Mouse (Mus musculus): ENCODE measurements at regions not wholly inside any gene's neighbourhood (a gene's known extent, or its start where the extent isn't known, plus 50 kb on each side); places are given as distances from the start of the nearest gene placed in this dataset.

DNA sequence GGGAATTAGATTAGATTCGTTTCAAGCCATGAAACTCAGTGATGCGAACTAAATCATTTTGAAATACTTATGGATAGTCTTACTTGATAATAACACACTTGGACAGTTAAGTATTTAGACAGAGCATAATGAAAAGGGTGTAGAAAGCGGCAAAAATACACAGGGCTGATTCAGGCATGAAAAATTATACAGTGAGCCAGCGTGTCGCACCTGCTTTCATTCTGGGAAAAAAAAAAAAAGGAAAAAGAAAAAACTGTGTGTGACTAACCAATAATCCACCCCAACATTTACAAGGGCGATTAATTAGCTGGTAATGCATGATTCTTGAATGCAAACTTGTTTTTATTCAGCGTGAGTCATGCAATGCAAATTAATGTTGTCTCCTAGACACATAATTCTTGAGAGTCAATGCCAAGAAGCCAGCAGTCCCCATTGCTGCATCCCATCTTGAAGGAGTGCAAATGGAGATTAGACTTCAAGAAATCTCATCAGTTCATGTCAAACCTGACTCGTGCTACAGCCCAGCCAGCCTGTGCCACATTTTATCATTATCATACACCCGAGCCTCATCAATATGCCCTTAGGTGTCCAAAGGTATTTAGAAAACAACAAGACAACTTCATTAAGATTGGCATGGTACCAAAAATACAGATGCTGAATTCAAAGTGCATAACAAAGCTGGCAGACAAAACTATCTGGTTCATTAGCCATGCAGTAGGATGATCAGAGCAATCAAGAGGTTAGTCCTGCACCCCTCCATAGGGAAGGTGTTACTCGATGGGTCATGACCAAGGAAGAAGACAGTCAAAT lies 714.9 kb downstream of the Efnb2 start:
- H3K4me3 ChIP-seq (ENCODE audit: low read length): no peak overlapping the region
- H3K27me3 ChIP-seq (ENCODE audit: control insufficient read depth, insufficient read depth, low read length): no peaks in the 10 kb centered on the region
- H3K4me2 ChIP-seq (replicated peaks; ENCODE audit: low read depth, low read length): no peak overlapping the region
- H3K27ac ChIP-seq (ENCODE audit: low read depth, low read length): no peak overlapping the region
- H3K4me1 ChIP-seq (ENCODE audit: control insufficient read depth, insufficient read depth, low read length): no peaks in the 10 kb centered on the region
- no peaks in the 10 kb centered on the region for H3K36me3 ChIP-seq (ENCODE audit: control insufficient read depth, insufficient read depth, low read length)
- 85% methylated on average over 10 of the region's 10 CpGs for WGBS
- no peak overlapping the region for H3K9ac ChIP-seq (ENCODE audit: low read depth, low read length)
- no peaks in the 10 kb centered on the region for H3K9me3 ChIP-seq (ENCODE audit: control insufficient read depth, low read length)
- ATAC-seq (ENCODE audit: low FRiP score, low TSS enrichment): no peak

DNA sequence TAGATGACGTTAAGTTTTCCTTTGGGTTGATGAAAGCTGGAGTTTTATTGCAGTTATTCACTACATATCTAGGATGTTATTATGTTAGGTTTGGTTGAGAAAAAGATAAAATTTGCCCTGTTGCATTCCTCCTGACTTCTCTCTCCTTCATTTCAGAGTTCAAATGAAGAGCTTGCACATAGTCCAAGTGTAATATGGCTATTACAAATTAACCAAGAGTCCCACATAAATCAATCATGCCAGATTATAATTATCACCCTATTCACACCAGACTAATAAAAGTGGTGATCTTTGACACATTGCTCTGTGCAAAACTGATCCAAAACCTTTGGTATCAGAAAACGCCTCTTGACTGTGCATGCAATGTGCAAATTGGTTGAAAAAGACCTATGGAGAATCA lies 724.4 kb downstream of the Efnb2 start:
- no peak overlapping the region for H3K4me2 ChIP-seq (replicated peaks; ENCODE audit: low read depth, low read length)
- H3K4me1 ChIP-seq (ENCODE audit: control insufficient read depth, insufficient read depth, low read length): no peaks in the 10 kb centered on the region
- H3K27ac ChIP-seq (ENCODE audit: low read depth, low read length): no peak overlapping the region
- H3K9ac ChIP-seq (ENCODE audit: low read depth, low read length): no peak overlapping the region
- ATAC-seq (ENCODE audit: low FRiP score, low TSS enrichment): no peak
- no peak overlapping the region for H3K4me3 ChIP-seq (ENCODE audit: low read length)
- no peaks in the 10 kb centered on the region for H3K36me3 ChIP-seq (ENCODE audit: control insufficient read depth, insufficient read depth, low read length)
- 83% methylated on average over 2 of the region's 2 CpGs for WGBS
- H3K27me3 ChIP-seq (ENCODE audit: control insufficient read depth, insufficient read depth, low read length): no peaks in the 10 kb centered on the region
- H3K9me3 ChIP-seq (ENCODE audit: control insufficient read depth, low read length): no peaks in the 10 kb centered on the region

DNA sequence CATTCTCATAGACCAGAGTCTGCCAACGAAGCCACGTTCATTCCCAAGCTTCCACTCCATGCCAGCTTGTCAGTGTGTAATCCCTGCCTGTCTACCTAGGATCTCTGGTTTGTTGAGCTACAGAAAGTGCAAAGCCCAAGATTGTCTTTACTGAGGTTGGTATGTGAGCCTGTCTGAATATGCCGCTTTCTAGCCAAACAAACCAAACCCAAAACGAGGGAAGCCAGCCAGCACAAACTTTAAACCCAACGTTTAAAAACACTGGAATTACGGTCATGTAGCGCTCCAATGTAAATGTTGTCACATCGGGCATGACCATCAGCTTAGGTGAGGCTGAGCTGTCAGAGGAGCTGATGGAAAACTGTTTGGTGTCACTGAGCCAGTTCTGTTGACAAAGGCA lies 741.6 kb downstream of the Efnb2 start:
- H3K36me3 ChIP-seq (ENCODE audit: control insufficient read depth, insufficient read depth, low read length): no peaks in the 10 kb centered on the region
- no peak overlapping the region for H3K27ac ChIP-seq (ENCODE audit: low read depth, low read length)
- no peak overlapping the region for H3K4me3 ChIP-seq (ENCODE audit: low read length)
- no peak for ATAC-seq (ENCODE audit: low FRiP score, low TSS enrichment)
- no peak overlapping the region for H3K4me2 ChIP-seq (replicated peaks; ENCODE audit: low read depth, low read length)
- WGBS: 72% methylated on average over 8 of the region's 8 CpGs
- H3K4me1 ChIP-seq (ENCODE audit: control insufficient read depth, insufficient read depth, low read length): no peaks in the 10 kb centered on the region
- H3K9ac ChIP-seq (ENCODE audit: low read depth, low read length): no peak overlapping the region
- H3K9me3 ChIP-seq (ENCODE audit: control insufficient read depth, low read length): peaks cover 2% of the 10 kb centered on the region; the same call in 1 of the 2 replicates
- no peaks in the 10 kb centered on the region for H3K27me3 ChIP-seq (ENCODE audit: control insufficient read depth, insufficient read depth, low read length)

DNA sequence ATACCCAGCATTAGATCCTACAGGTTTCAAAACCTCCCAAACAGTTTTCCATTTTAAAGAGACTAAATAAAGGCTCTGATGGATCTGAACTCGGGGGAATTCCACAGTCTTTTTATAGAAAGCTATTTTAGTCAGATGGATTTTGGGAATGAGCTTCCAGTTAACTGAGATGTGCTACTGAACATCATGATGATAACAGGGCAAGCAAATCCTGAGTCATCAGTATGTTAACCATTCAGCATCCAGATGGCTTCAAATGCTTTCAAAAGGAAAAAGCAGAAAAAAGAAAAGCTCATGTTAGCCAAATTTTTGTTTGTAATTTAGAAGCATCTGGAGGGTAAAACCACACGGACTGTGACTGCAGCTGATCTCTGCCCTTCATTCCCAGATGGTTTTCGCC lies 766.7 kb downstream of the Efnb2 start:
- 83% methylated on average over 3 of the region's 3 CpGs for WGBS
- no peaks in the 10 kb centered on the region for H3K4me1 ChIP-seq (ENCODE audit: control insufficient read depth, insufficient read depth, low read length)
- H3K9ac ChIP-seq (ENCODE audit: low read depth, low read length): no peak overlapping the region
- H3K36me3 ChIP-seq (ENCODE audit: control insufficient read depth, insufficient read depth, low read length): no peaks in the 10 kb centered on the region
- no peak overlapping the region for H3K4me2 ChIP-seq (replicated peaks; ENCODE audit: low read depth, low read length)
- no peaks in the 10 kb centered on the region for H3K27me3 ChIP-seq (ENCODE audit: control insufficient read depth, insufficient read depth, low read length)
- H3K4me3 ChIP-seq (ENCODE audit: low read length): no peak overlapping the region
- no peaks in the 10 kb centered on the region for H3K9me3 ChIP-seq (ENCODE audit: control insufficient read depth, low read length)
- ATAC-seq (ENCODE audit: low FRiP score, low TSS enrichment): no peak
- no peak overlapping the region for H3K27ac ChIP-seq (ENCODE audit: low read depth, low read length)

GRCm38 (mm10) chr8:7853169-7853568 lies 807.9 kb downstream of the Efnb2 start:
- Histone ChIP-seq H3K36me3 (ENCODE audit: control insufficient read depth, insufficient read depth, low read length) (no peaks in the 10 kb centered on the region), H3K27me3 (ENCODE audit: control insufficient read depth, insufficient read depth, low read length) (no peaks in the 10 kb centered on the region), H3K4me1 (ENCODE audit: control insufficient read depth, insufficient read depth, low read length) (no peaks in the 10 kb centered on the region), H3K4me2 (replicated peaks; ENCODE audit: low read depth, low read length) (no peak overlapping the region), H3K27ac (ENCODE audit: low read depth, low read length) (no peak overlapping the region), H3K9me3 (ENCODE audit: control insufficient read depth, low read length) (no peaks in the 10 kb centered on the region), H3K9ac (ENCODE audit: low read depth, low read length) (no peak overlapping the region), H3K4me3 (ENCODE audit: low read length) (no peak overlapping the region)
- WGBS: 97% methylated on average over 1 of the region's 1 CpGs
- ATAC-seq (ENCODE audit: low FRiP score, low TSS enrichment): no peak

DNA sequence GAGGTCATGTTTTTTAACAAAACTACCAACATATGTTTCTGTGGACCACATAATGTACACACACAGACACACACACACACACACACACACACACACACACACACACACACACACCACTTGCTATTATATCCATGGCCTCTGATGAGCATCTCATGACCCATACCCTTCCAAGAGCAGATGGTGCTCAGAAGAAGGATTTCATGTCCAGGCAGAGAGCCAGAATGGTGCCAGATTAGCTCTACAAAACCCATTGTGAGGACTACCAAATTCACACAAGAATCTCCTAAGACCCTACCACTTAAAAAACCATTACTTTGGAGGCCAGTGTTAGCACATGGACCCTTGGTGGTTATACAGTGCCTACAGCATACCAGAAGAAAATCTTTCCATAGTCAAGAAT lies 810.5 kb downstream of the Efnb2 start:
- H3K27ac ChIP-seq (ENCODE audit: low read depth, low read length): no peak overlapping the region
- no peaks in the 10 kb centered on the region for H3K27me3 ChIP-seq (ENCODE audit: control insufficient read depth, insufficient read depth, low read length)
- no peaks in the 10 kb centered on the region for H3K36me3 ChIP-seq (ENCODE audit: control insufficient read depth, insufficient read depth, low read length)
- no peak overlapping the region for H3K4me3 ChIP-seq (ENCODE audit: low read length)
- no peak for ATAC-seq (ENCODE audit: low FRiP score, low TSS enrichment)
- H3K4me2 ChIP-seq (replicated peaks; ENCODE audit: low read depth, low read length): no peak overlapping the region
- H3K9me3 ChIP-seq (ENCODE audit: control insufficient read depth, low read length): no peaks in the 10 kb centered on the region
- no peak overlapping the region for H3K9ac ChIP-seq (ENCODE audit: low read depth, low read length)
- no peaks in the 10 kb centered on the region for H3K4me1 ChIP-seq (ENCODE audit: control insufficient read depth, insufficient read depth, low read length)

DNA sequence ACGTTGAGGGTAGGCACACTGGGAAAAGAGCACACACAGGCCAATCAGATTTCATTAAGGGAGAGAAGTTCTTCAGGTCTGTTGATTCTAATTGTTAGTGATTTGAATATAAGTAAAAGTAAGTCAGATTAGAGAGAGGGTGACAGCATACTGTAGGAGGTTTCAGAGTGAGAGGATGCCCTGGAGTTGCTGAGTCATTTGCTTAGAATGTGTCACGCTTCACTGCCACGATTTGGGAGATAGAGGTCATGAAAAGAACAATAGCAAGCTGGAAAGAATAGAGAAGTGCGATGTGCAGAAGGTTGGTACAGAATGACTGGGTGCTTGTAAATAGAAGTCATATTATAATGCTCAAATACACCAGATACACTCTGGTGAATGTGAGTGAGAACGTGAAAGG lies 829.1 kb downstream of the Efnb2 start:
- ATAC-seq (ENCODE audit: low FRiP score, low TSS enrichment): no peak
- no peaks in the 10 kb centered on the region for H3K4me1 ChIP-seq (ENCODE audit: control insufficient read depth, insufficient read depth, low read length)
- H3K4me2 ChIP-seq (replicated peaks; ENCODE audit: low read depth, low read length): no peak overlapping the region
- no peak overlapping the region for H3K27ac ChIP-seq (ENCODE audit: low read depth, low read length)
- H3K36me3 ChIP-seq (ENCODE audit: control insufficient read depth, insufficient read depth, low read length): no peaks in the 10 kb centered on the region
- H3K27me3 ChIP-seq (ENCODE audit: control insufficient read depth, insufficient read depth, low read length): no peaks in the 10 kb centered on the region
- no peak overlapping the region for H3K9ac ChIP-seq (ENCODE audit: low read depth, low read length)
- H3K9me3 ChIP-seq (ENCODE audit: control insufficient read depth, low read length): peaks cover 3% of the 10 kb centered on the region; the same call in 1 of the 2 replicates
- WGBS: 78% methylated on average over 5 of the region's 5 CpGs
- no peak overlapping the region for H3K4me3 ChIP-seq (ENCODE audit: low read length)

DNA sequence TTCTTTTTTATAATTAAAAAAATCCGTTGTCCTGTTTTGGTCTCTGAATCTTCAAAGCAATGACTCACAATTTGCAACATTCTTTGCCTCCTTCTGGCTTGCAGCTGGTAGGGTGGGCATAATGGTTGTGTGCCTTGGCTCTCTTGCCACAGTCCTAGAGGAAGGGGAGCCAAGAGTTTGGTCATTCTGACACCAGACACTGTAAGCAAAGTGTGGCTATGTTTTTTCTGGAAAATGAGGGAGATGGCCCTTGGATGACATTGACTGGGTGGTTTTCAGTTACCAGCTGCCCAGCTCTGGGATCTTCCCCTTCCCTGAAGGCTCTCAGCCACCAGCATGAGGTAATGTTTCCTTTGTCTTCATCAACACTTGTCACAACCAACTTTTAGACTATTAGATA lies 833.2 kb downstream of the Efnb2 start:
- WGBS: 77% methylated on average over 1 of the region's 1 CpGs
- Histone ChIP-seq H3K9ac (ENCODE audit: low read depth, low read length) (no peak overlapping the region), H3K4me2 (replicated peaks; ENCODE audit: low read depth, low read length) (no peak overlapping the region)

DNA sequence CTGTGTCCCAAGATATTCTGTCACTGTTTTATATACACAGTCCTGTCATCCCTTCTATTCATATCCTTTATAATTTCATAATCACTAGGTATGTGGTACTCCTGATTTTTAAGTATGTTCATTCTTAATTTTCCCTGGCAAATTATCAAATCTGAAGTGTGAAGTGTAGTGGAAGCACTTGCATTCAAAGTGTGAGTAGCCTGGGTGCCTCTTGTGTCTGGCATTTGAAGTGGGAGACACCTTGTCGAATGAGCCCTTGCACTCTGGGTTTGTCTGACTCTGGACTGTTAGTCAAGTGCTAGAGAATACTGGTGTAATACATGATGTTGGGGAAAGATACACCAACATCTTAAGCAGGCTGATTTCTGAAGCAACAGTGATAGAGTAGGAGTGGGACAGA lies 852.6 kb downstream of the Efnb2 start:
- no peak overlapping the region for H3K4me2 ChIP-seq (replicated peaks; ENCODE audit: low read depth, low read length)
- no peaks in the 10 kb centered on the region for H3K36me3 ChIP-seq (ENCODE audit: control insufficient read depth, insufficient read depth, low read length)
- H3K9ac ChIP-seq (ENCODE audit: low read depth, low read length): no peak overlapping the region
- ATAC-seq (ENCODE audit: low FRiP score, low TSS enrichment): no peak
- WGBS: 94% methylated on average over 1 of the region's 1 CpGs
- no peaks in the 10 kb centered on the region for H3K27me3 ChIP-seq (ENCODE audit: control insufficient read depth, insufficient read depth, low read length)
- H3K27ac ChIP-seq (ENCODE audit: low read depth, low read length): no peak overlapping the region
- H3K4me3 ChIP-seq (ENCODE audit: low read length): no peak overlapping the region
- H3K4me1 ChIP-seq (ENCODE audit: control insufficient read depth, insufficient read depth, low read length): no peaks in the 10 kb centered on the region
- H3K9me3 ChIP-seq (ENCODE audit: control insufficient read depth, low read length): no peaks in the 10 kb centered on the region

More for the DNA sequence above, 833.2 kb downstream of the Efnb2 start:
- no peaks in the 10 kb centered on the region for H3K36me3 ChIP-seq (ENCODE audit: control insufficient read depth, insufficient read depth, low read length)
- H3K4me1 ChIP-seq (ENCODE audit: control insufficient read depth, insufficient read depth, low read length): no peaks in the 10 kb centered on the region
- no peaks in the 10 kb centered on the region for H3K9me3 ChIP-seq (ENCODE audit: control insufficient read depth, low read length)
- H3K4me3 ChIP-seq (ENCODE audit: low read length): no peak overlapping the region
- no peak overlapping the region for H3K27ac ChIP-seq (ENCODE audit: low read depth, low read length)
- no peak for ATAC-seq (ENCODE audit: low FRiP score, low TSS enrichment)
- no peaks in the 10 kb centered on the region for H3K27me3 ChIP-seq (ENCODE audit: control insufficient read depth, insufficient read depth, low read length)

Measured in kidney, embryonic 14.5 days (tissue).